Mouse (Mus musculus) heart, embryonic 15.5 days (tissue): ENCODE data around the gene Efr3b. TPM values are rescaled to one million over a fixed set of nuclear protein-coding genes. Genes with fewer than 3 reads are reported as not detected.
"Not testable (repeated sequence)": the region's sequence is repeated elsewhere in the genome, so short reads cannot be mapped to it uniquely, and the experiment has no call there.

Source experiments
- ATAC-seq: fragments of 200-750 bp; cut with Nextera tagmentation; replicated peaks from 2 replicates; pipeline ENCODE4 v1.8.0; 2017; ENCODE audit warnings: low read depth, moderate TSS enrichment; ENCODE audit not compliant: insufficient number of reproducible peaks, insufficient read depth, low FRiP score
- H3K27ac ChIP-seq: fragments of 300-500 bp; sonication (generic); 2 replicates; pipeline ENCODE4 v1.5.1; 2015; ENCODE audit warnings: mild to moderate bottlenecking, inconsistent platforms
- H3K27me3 ChIP-seq: fragments of 300-500 bp; sonication (generic); 2 replicates; pipeline ENCODE4 v1.6.1; 2015; ENCODE audit warnings: inconsistent platforms
- H3K36me3 ChIP-seq: fragments of 300-500 bp; sonication (generic); 2 replicates; pipeline ENCODE4 v1.6.1; 2015; ENCODE audit warnings: mild to moderate bottlenecking, inconsistent platforms
- H3K4me1 ChIP-seq: fragments of 300-500 bp; sonication (generic); replicated peaks from 2 replicates; pipeline ENCODE4 v1.6.1; 2015; ENCODE audit warnings: inconsistent platforms
- H3K4me2 ChIP-seq: fragments of 300-500 bp; sonication (generic); 2 replicates; pipeline ENCODE4 v1.6.1; 2015; ENCODE audit warnings: inconsistent platforms, mild to moderate bottlenecking, moderate library complexity
- H3K4me3 ChIP-seq: fragments of 300-500 bp; sonication (generic); 2 replicates; pipeline ENCODE4 v1.5.1; 2015; ENCODE audit warnings: mild to moderate bottlenecking, inconsistent platforms
- H3K9ac ChIP-seq: fragments of 300-500 bp; sonication (generic); 2 replicates; pipeline ENCODE4 v1.6.1; 2015; ENCODE audit warnings: mild to moderate bottlenecking, inconsistent platforms
- H3K9me3 ChIP-seq: fragments of 300-500 bp; sonication (generic); replicated peaks from 2 replicates; pipeline ENCODE4 v1.6.1; 2016; ENCODE audit warnings: inconsistent platforms
- WGBS: fragments of 180-500 bp; shearing (Covaris S2); methylation state at CpG from one replicate; pipeline ENCODE4 v1.1.7; 2015; ENCODE audit warnings: mixed read lengths; 5-methylcytosine and 5-hydroxymethylcytosine counted together
- polyA plus RNA-seq: library from polyadenylated mRNA; unstranded; fragments of >200 nt; fragmentation: Nextera tagmentation; extraction: Ambion mirVana; gene quantifications from 2 replicates; pipeline ENCODE4 v1.2.1, GENCODE M21; 2015

The Efr3b gene
- polyA plus RNA-seq, 1 experiment from 2014 or later: 5.1 TPM

GRCm38 (mm10) chr12:3981350-3982131, 57.2 kb downstream of the Efr3b start:
- peaks cover 6% of the 10 kb centered on the region; the same call in 1 of the 2 replicates for H3K27me3 ChIP-seq
- peak; percentile 91 for ATAC-seq
- H3K4me2 ChIP-seq: peak overlapping the region; percentile 93
- peak overlapping the region; percentile 55 for H3K4me3 ChIP-seq
- peak overlapping the region; percentile 38; the same call in 1 of the 2 replicates for H3K27ac ChIP-seq
- H3K36me3 ChIP-seq: peaks cover 3% of the 10 kb centered on the region; the same call in 1 of the 2 replicates
- peaks cover 23% of the 10 kb centered on the region for H3K4me1 ChIP-seq
- under 1% methylated on average over 41 of the region's 41 CpGs for WGBS
- H3K9me3 ChIP-seq: no peaks in the 10 kb centered on the region
- H3K9ac ChIP-seq: peak overlapping the region; percentile 52

GRCm38 (mm10) chr12:3980991-3981349, 57.7 kb downstream of the Efr3b start:
- H3K36me3 ChIP-seq: peaks cover 5% of the 10 kb centered on the region; the same call in 1 of the 2 replicates
- H3K4me3 ChIP-seq: peak overlapping the region; percentile 55
- 66% methylated on average over 1 of the region's 1 CpGs for WGBS
- no peaks in the 10 kb centered on the region for H3K9me3 ChIP-seq
- peaks cover 23% of the 10 kb centered on the region for H3K4me1 ChIP-seq
- peaks cover 6% of the 10 kb centered on the region; the same call in 1 of the 2 replicates for H3K27me3 ChIP-seq
- ATAC-seq: no peak
- H3K27ac ChIP-seq: no peak overlapping the region
- H3K4me2 ChIP-seq: peak overlapping the region; percentile 93
- H3K9ac ChIP-seq: 0 out of 2 replicates have a peak overlapping the region, but pooled peaks have one; percentile 52

- not testable (repeated sequence) for H3K4me3 ChIP-seq, ATAC-seq, H3K27ac ChIP-seq, H3K9ac ChIP-seq, H3K4me2 ChIP-seq, H3K4me1 ChIP-seq, H3K9me3 ChIP-seq, H3K27me3 ChIP-seq
- H3K36me3 ChIP-seq: peaks cover 13% of the 10 kb centered on the region
- WGBS: 95% methylated on average over 6 of the region's 6 CpGs
Measured at GRCm38 (mm10) chr12:3973169-3973568, 65.5 kb downstream of the Efr3b start.

GRCm38 (mm10) chr12:3968380-3968779, 70.3 kb downstream of the Efr3b start:
- WGBS: 63% methylated on average over 9 of the region's 9 CpGs
- Histone ChIP-seq H3K36me3 (peaks cover 5% of the 10 kb centered on the region; the same call in 1 of the 2 replicates), H3K4me1 (no peaks in the 10 kb centered on the region), H3K4me3 (no peak overlapping the region), H3K9ac (no peak overlapping the region), H3K27ac (no peak overlapping the region), H3K4me2 (no peak overlapping the region), H3K27me3 (no peaks in the 10 kb centered on the region), H3K9me3 (no peaks in the 10 kb centered on the region)
- ATAC-seq: no peak

GRCm38 (mm10) chr12:3967196-3967595, 71.5 kb downstream of the Efr3b start:
- Histone ChIP-seq H3K9me3 (no peaks in the 10 kb centered on the region), H3K27ac (no peak overlapping the region), H3K4me3 (no peak overlapping the region), H3K4me2 (no peak overlapping the region), H3K4me1 (no peaks in the 10 kb centered on the region), H3K9ac (no peak overlapping the region), H3K36me3 (peaks cover 5% of the 10 kb centered on the region; the same call in 1 of the 2 replicates), H3K27me3 (no peaks in the 10 kb centered on the region)
- no peak for ATAC-seq
- 88% methylated on average over 4 of the region's 4 CpGs for WGBS

GRCm38 (mm10) chr12:3960553-3960952, 78.2 kb downstream of the Efr3b start:
- peaks cover 7% of the 10 kb centered on the region; the same call in 1 of the 2 replicates for H3K4me1 ChIP-seq
- no peaks in the 10 kb centered on the region for H3K36me3 ChIP-seq
- H3K27ac ChIP-seq: peak overlapping the region; percentile 86
- peaks cover 9% of the 10 kb centered on the region for H3K27me3 ChIP-seq
- ATAC-seq: no peak
- no peaks in the 10 kb centered on the region for H3K9me3 ChIP-seq
- H3K4me2 ChIP-seq: peak overlapping the region; percentile 89
- H3K9ac ChIP-seq: peak overlapping the region; percentile 66; the same call in 1 of the 2 replicates
- WGBS: 42% methylated on average over 4 of the region's 4 CpGs
- peak overlapping the region; percentile 61 for H3K4me3 ChIP-seq

GRCm38 (mm10) chr12:3959791-3960543, 78.7 kb downstream of the Efr3b start:
- Histone ChIP-seq H3K4me1 (peaks cover 7% of the 10 kb centered on the region; the same call in 1 of the 2 replicates), H3K4me3 (peak overlapping the region; percentile 61), H3K4me2 (peak overlapping the region; percentile 89), H3K9ac (peak overlapping the region; percentile 66), H3K9me3 (no peaks in the 10 kb centered on the region), H3K27ac (peak overlapping the region; percentile 86), H3K27me3 (peaks cover 15% of the 10 kb centered on the region), H3K36me3 (no peaks in the 10 kb centered on the region)
- peak; percentile 93 for ATAC-seq
- WGBS: 2% methylated on average over 53 of the region's 53 CpGs

- Histone ChIP-seq H3K36me3 (no peaks in the 10 kb centered on the region), H3K27me3 (peaks cover 33% of the 10 kb centered on the region), H3K4me2 (no peak overlapping the region), H3K4me1 (peaks cover 7% of the 10 kb centered on the region; the same call in 1 of the 2 replicates), H3K9ac (no peak overlapping the region), H3K27ac (no peak overlapping the region), H3K9me3 (no peaks in the 10 kb centered on the region), H3K4me3 (no peak overlapping the region)
- no peak for ATAC-seq
- WGBS: 8% methylated on average over 3 of the region's 3 CpGs
Measured at GRCm38 (mm10) chr12:3956351-3956750, 82.4 kb downstream of the Efr3b start.

- H3K4me1 ChIP-seq: peaks cover 3% of the 10 kb centered on the region; the same call in 1 of the 2 replicates
- no peak overlapping the region for H3K9ac ChIP-seq
- H3K27me3 ChIP-seq: peaks cover 33% of the 10 kb centered on the region
- WGBS: 29% methylated on average over 10 of the region's 10 CpGs
- no peaks in the 10 kb centered on the region for H3K9me3 ChIP-seq
- no peak overlapping the region for H3K4me2 ChIP-seq
- no peak overlapping the region for H3K27ac ChIP-seq
- H3K4me3 ChIP-seq: no peak overlapping the region
- no peaks in the 10 kb centered on the region for H3K36me3 ChIP-seq
- no peak for ATAC-seq
Measured at GRCm38 (mm10) chr12:3955371-3955770, 83.3 kb downstream of the Efr3b start.

- Histone ChIP-seq H3K27ac (no peak within 1 kb of the TSS), H3K4me1 (no peaks in the 10 kb centered on the region), H3K4me2 (no peak within 1 kb of the TSS), H3K9ac (no peak within 1 kb of the TSS), H3K36me3 (no peaks in the 10 kb centered on the region), H3K9me3 (no peaks in the 10 kb centered on the region), H3K27me3 (peaks cover 33% of the 10 kb centered on the region), H3K4me3 (no peak within 1 kb of the TSS)
- 23% methylated on average over 22 of the region's 22 CpGs for WGBS
- ATAC-seq: no peak
Measured at GRCm38 (mm10) chr12:3954651-3955050, 84.1 kb downstream of the Efr3b start, which contains the start of gene Pomc. Pomc (plus strand) TSS chr12:3954951.

- H3K27me3 ChIP-seq: no peaks in the 10 kb centered on the region
Measured at GRCm38 (mm10) chr12:3947503-3947902, 91.2 kb downstream of the Efr3b start.

More at GRCm38 (mm10) chr12:3947503-3947902, 91.2 kb downstream of the Efr3b start:
- H3K36me3 ChIP-seq: no peaks in the 10 kb centered on the region
- H3K4me2 ChIP-seq: no peak overlapping the region
- no peak overlapping the region for H3K27ac ChIP-seq
- 73% methylated on average over 6 of the region's 6 CpGs for WGBS
- H3K9ac ChIP-seq: no peak overlapping the region
- no peaks in the 10 kb centered on the region for H3K9me3 ChIP-seq
- H3K4me1 ChIP-seq: no peaks in the 10 kb centered on the region
- ATAC-seq: no peak
- no peak overlapping the region for H3K4me3 ChIP-seq
